Mouse (Mus musculus) heart, embryonic 13.5 days (tissue): Measurements from ENCODE around the gene Nfib. TPM values are rescaled to one million over a fixed set of nuclear protein-coding genes. Genes with fewer than 3 reads are reported as not detected.

Experiments used
- ATAC-seq: fragments of 200-750 bp; cut with Nextera tagmentation; 2 replicates; pipeline ENCODE4 v1.8.0; 2017; ENCODE audit warnings: moderate TSS enrichment; ENCODE audit not compliant: insufficient number of reproducible peaks, low FRiP score, low TSS enrichment; ENCODE audit errors: extremely low read depth
- H3K27ac ChIP-seq: fragments of 300-500 bp; sonication (generic); replicated peaks from 2 replicates; pipeline ENCODE4 v1.5.1; 2015; ENCODE audit warnings: moderate library complexity, mild to moderate bottlenecking, inconsistent platforms
- H3K27me3 ChIP-seq: fragments of 300-500 bp; sonication (generic); replicated peaks from 2 replicates; pipeline ENCODE4 v1.6.1; 2015; ENCODE audit warnings: mild to moderate bottlenecking, inconsistent platforms
- H3K36me3 ChIP-seq: fragments of 300-500 bp; sonication (generic); 2 replicates; pipeline ENCODE4 v1.6.1; 2015; ENCODE audit warnings: mild to moderate bottlenecking, inconsistent platforms
- H3K4me1 ChIP-seq: fragments of 300-500 bp; sonication (generic); 2 replicates; pipeline ENCODE4 v1.6.1; 2015; ENCODE audit warnings: inconsistent platforms
- H3K4me2 ChIP-seq: fragments of 300-500 bp; sonication (generic); 2 replicates; pipeline ENCODE4 v1.6.1; 2015; ENCODE audit warnings: inconsistent platforms, mild to moderate bottlenecking, moderate library complexity
- H3K4me3 ChIP-seq: fragments of 300-500 bp; sonication (generic); 2 replicates; pipeline ENCODE4 v1.5.1; 2015; ENCODE audit warnings: moderate library complexity, mild to moderate bottlenecking, inconsistent platforms
- H3K9ac ChIP-seq: fragments of 300-500 bp; sonication (generic); 2 replicates; pipeline ENCODE4 v1.6.1; 2015; ENCODE audit warnings: inconsistent platforms, mild to moderate bottlenecking, moderate library complexity
- H3K9me3 ChIP-seq: fragments of 300-500 bp; sonication (generic); 2 replicates; pipeline ENCODE4 v1.6.1; 2016; ENCODE audit warnings: inconsistent platforms
- WGBS: fragments of 180-500 bp; shearing (Covaris S2); methylation state at CpG from one replicate; pipeline ENCODE4 v1.1.7; 2015; ENCODE audit warnings: mixed read lengths; 5-methylcytosine and 5-hydroxymethylcytosine counted together
- polyA plus RNA-seq: library from polyadenylated mRNA; unstranded; fragments of >200 nt; fragmentation: Nextera tagmentation; extraction: Ambion mirVana; gene quantifications from 2 replicates; pipeline ENCODE4 v1.2.1, GENCODE M21; 2015

The Nfib gene
- polyA plus RNA-seq, 1 experiment from 2014 or later: 53.0 TPM

- Histone ChIP-seq H3K27me3 (no peaks in the 10 kb centered on the region), H3K9ac (no peak overlapping the region), H3K4me2 (no peak overlapping the region), H3K9me3 (no peaks in the 10 kb centered on the region), H3K4me3 (no peak overlapping the region), H3K4me1 (peaks cover 45% of the 10 kb centered on the region), H3K36me3 (peaks cover 11% of the 10 kb centered on the region), H3K27ac (no peak overlapping the region)
- 80% methylated on average over 4 of the region's 4 CpGs for WGBS
- no peak for ATAC-seq
Observed at GRCm38 (mm10) chr4:82335266-82335865, 370.2 kb downstream of the Nfib start.

- peak overlapping the region; percentile 46 for H3K4me2 ChIP-seq
- H3K36me3 ChIP-seq: peaks cover 26% of the 10 kb centered on the region
- no peaks in the 10 kb centered on the region for H3K27me3 ChIP-seq
- H3K4me1 ChIP-seq: peaks cover 29% of the 10 kb centered on the region
- peak overlapping the region; percentile 90 for H3K27ac ChIP-seq
- no peak for ATAC-seq
- WGBS: 49% methylated on average over 3 of the region's 3 CpGs
- no peak overlapping the region for H3K4me3 ChIP-seq
- H3K9me3 ChIP-seq: no peaks in the 10 kb centered on the region
- no peak overlapping the region for H3K9ac ChIP-seq
Observed at GRCm38 (mm10) chr4:82333413-82333812, 372.1 kb downstream of the Nfib start.

GRCm38 (mm10) chr4:82330095-82330494 is 375.5 kb downstream of the Nfib start:
- Histone ChIP-seq H3K9ac (no peak overlapping the region), H3K36me3 (peaks cover 49% of the 10 kb centered on the region), H3K27me3 (no peaks in the 10 kb centered on the region), H3K4me2 (no peak overlapping the region), H3K4me1 (peaks cover 16% of the 10 kb centered on the region), H3K27ac (no peak overlapping the region), H3K9me3 (no peaks in the 10 kb centered on the region), H3K4me3 (no peak overlapping the region)
- 78% methylated on average over 4 of the region's 4 CpGs for WGBS
- no peak for ATAC-seq

- Histone ChIP-seq H3K9ac (no peak overlapping the region), H3K4me2 (no peak overlapping the region), H3K9me3 (no peaks in the 10 kb centered on the region), H3K27me3 (no peaks in the 10 kb centered on the region), H3K4me1 (no peaks in the 10 kb centered on the region; the same call in 1 of the 2 replicates), H3K36me3 (peaks cover 86% of the 10 kb centered on the region), H3K4me3 (no peak overlapping the region), H3K27ac (no peak overlapping the region)
- no peak for ATAC-seq
- 76% methylated on average over 3 of the region's 3 CpGs for WGBS
Observed at GRCm38 (mm10) chr4:82326140-82326529, 379.4 kb downstream of the Nfib start.

- H3K36me3 ChIP-seq: peaks cover 87% of the 10 kb centered on the region
- ATAC-seq: no peak
- WGBS: 61% methylated on average over 6 of the region's 6 CpGs
Observed at GRCm38 (mm10) chr4:82325409-82326139, 380.0 kb downstream of the Nfib start.

GRCm38 (mm10) chr4:82324977-82325376 is 380.6 kb downstream of the Nfib start:
- H3K4me1 ChIP-seq: no peaks in the 10 kb centered on the region
- no peak overlapping the region for H3K4me3 ChIP-seq
- H3K4me2 ChIP-seq: no peak overlapping the region
- H3K27me3 ChIP-seq: no peaks in the 10 kb centered on the region
- peaks cover 87% of the 10 kb centered on the region for H3K36me3 ChIP-seq
- 54% methylated on average over 3 of the region's 3 CpGs for WGBS
- no peak for ATAC-seq
- H3K9ac ChIP-seq: no peak overlapping the region
- H3K9me3 ChIP-seq: no peaks in the 10 kb centered on the region
- no peak overlapping the region for H3K27ac ChIP-seq

More at GRCm38 (mm10) chr4:82325409-82326139, 380.0 kb downstream of the Nfib start:
- Histone ChIP-seq H3K4me3 (no peak overlapping the region), H3K27me3 (no peaks in the 10 kb centered on the region), H3K9me3 (no peaks in the 10 kb centered on the region), H3K4me1 (no peaks in the 10 kb centered on the region; the same call in 1 of the 2 replicates), H3K9ac (no peak overlapping the region), H3K27ac (peak overlapping the region; percentile 17; the same call in 1 of the 2 replicates), H3K4me2 (no peak overlapping the region)

- peaks cover 79% of the 10 kb centered on the region for H3K36me3 ChIP-seq
- H3K9me3 ChIP-seq: no peaks in the 10 kb centered on the region
- peaks cover 11% of the 10 kb centered on the region for H3K4me1 ChIP-seq
- no peak overlapping the region for H3K4me3 ChIP-seq
- ATAC-seq: no peak
- no peak overlapping the region for H3K27ac ChIP-seq
- no peak overlapping the region for H3K9ac ChIP-seq
- no peaks in the 10 kb centered on the region for H3K27me3 ChIP-seq
- no peak overlapping the region for H3K4me2 ChIP-seq
- 69% methylated on average over 4 of the region's 4 CpGs for WGBS
Observed at GRCm38 (mm10) chr4:82321008-82321407, 384.5 kb downstream of the Nfib start.

- ATAC-seq: no peak
- H3K4me1 ChIP-seq: peaks cover 25% of the 10 kb centered on the region
Observed at GRCm38 (mm10) chr4:82319388-82319787, 386.2 kb downstream of the Nfib start.

GRCm38 (mm10) chr4:82316168-82316567 is 389.4 kb downstream of the Nfib start:
- Histone ChIP-seq H3K36me3 (peaks cover 54% of the 10 kb centered on the region), H3K9me3 (no peaks in the 10 kb centered on the region), H3K4me1 (peaks cover 43% of the 10 kb centered on the region), H3K9ac (no peak overlapping the region), H3K4me2 (peak overlapping the region; percentile 24; the same call in 1 of the 2 replicates), H3K4me3 (no peak overlapping the region), H3K27ac (peak overlapping the region; percentile 88), H3K27me3 (no peaks in the 10 kb centered on the region)
- 31% methylated on average over 6 of the region's 6 CpGs for WGBS
- ATAC-seq: no peak

More at GRCm38 (mm10) chr4:82319388-82319787, 386.2 kb downstream of the Nfib start:
- H3K27ac ChIP-seq: no peak overlapping the region
- H3K4me3 ChIP-seq: no peak overlapping the region
- WGBS: 84% methylated on average over 7 of the region's 7 CpGs
- H3K4me2 ChIP-seq: no peak overlapping the region
- H3K9ac ChIP-seq: no peak overlapping the region
- H3K27me3 ChIP-seq: no peaks in the 10 kb centered on the region
- H3K9me3 ChIP-seq: no peaks in the 10 kb centered on the region
- peaks cover 77% of the 10 kb centered on the region for H3K36me3 ChIP-seq

- 19% methylated on average over 2 of the region's 2 CpGs for WGBS
- ATAC-seq: no peak
- H3K9me3 ChIP-seq: no peaks in the 10 kb centered on the region
- H3K27me3 ChIP-seq: no peaks in the 10 kb centered on the region
- H3K9ac ChIP-seq: no peak overlapping the region
- H3K4me3 ChIP-seq: no peak overlapping the region
- 0 out of 2 replicates have a peak overlapping the region, but pooled peaks have one; percentile 24 for H3K4me2 ChIP-seq
- peaks cover 47% of the 10 kb centered on the region for H3K4me1 ChIP-seq
- H3K36me3 ChIP-seq: peaks cover 53% of the 10 kb centered on the region
- H3K27ac ChIP-seq: peak overlapping the region; percentile 88
Observed at GRCm38 (mm10) chr4:82315710-82316109, 389.8 kb downstream of the Nfib start.

- peak overlapping the region; percentile 88 for H3K27ac ChIP-seq
- H3K9ac ChIP-seq: peak overlapping the region; percentile 62
- 44% methylated on average over 11 of the region's 11 CpGs for WGBS
- H3K9me3 ChIP-seq: 0 out of 2 replicates have a peak, but pooled peaks cover 5% of the 10 kb centered on the region
- no peak for ATAC-seq
- no peaks in the 10 kb centered on the region for H3K27me3 ChIP-seq
- H3K4me1 ChIP-seq: peaks cover 51% of the 10 kb centered on the region
- H3K4me3 ChIP-seq: no peak overlapping the region
- H3K4me2 ChIP-seq: peak overlapping the region; percentile 35; the same call in 1 of the 2 replicates
- peaks cover 59% of the 10 kb centered on the region for H3K36me3 ChIP-seq
Observed at GRCm38 (mm10) chr4:82310924-82311734, 394.4 kb downstream of the Nfib start.
